Mouse (Mus musculus): ENCODE results near the gene Slc45a1.

DNA sequence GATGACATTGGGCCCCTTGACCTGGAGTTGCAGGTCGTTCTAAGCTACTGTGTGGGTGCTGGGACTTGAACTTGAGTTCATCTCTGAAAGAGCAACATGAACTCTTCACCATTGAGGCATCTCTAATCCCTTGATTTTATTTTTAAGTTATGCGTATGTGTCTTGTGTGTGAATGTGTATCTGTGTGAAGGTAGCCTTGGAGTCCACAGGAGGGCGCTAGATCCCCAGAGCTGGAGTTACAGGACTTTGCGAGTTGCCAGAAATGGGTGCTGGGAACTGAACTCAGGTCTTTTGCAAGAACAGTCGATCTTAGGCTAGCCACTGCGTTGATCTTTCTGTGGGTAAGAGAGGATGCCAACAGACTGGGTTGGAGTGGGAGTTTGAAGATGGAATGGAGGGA, 4.5 kb upstream of the Slc45a1 start:
- TF ChIP-seq CTCF (conservative IDR thresholded peaks at IDR 0.05; ENCODE audit: low read length) = peak; percentile 78
- TF ChIP-seq POU5F1 (IDR thresholded peaks at IDR 0.05; ENCODE audit: borderline replicate concordance, low read length) = no peak
- TF ChIP-seq NANOG (IDR thresholded peaks at IDR 0.05; ENCODE audit: borderline replicate concordance, low read length) = no peak
